16 mouse cellular contexts compared by ENCODE assay signal in the genomic region with DNA sequence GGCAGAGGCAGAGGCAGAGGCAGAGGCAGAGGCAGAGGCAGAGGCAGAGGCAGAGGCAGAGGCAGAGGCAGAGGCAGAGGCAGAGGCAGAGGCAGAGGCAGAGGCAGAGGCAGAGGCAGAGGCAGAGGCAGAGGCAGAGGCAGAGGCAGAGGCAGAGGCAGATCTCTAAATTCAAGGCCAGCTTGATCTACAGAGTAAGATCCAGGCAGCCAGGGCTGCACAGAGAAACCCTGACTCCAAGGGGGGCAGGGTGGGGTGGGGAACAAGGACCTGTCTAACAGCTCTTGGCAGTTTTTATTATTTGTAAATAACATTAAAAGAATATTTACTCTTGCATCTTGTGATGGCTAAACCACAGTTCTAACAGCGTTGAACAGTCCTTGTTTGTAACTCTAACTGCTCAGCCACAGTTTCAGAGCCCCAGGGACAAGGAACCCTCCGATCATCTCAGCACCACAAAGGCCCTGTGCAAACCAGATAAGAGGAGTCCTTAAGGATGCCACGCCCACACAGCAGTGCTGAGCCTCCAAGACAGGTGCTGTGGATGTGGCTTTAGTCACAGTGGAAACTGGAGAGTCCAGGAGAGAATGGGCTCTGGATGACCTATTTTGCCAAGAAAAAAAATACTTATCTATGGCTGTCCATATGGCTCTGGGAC. TPM values are rescaled to one million over a fixed set of nuclear protein-coding genes. Genes with fewer than 3 reads are reported as not detected.
DNase-seq lines count a peak whose midpoint lies in the region; ATAC-seq and TF ChIP-seq lines count a peak whose summit lies in the region.
"Had no signal": no experiment of that assay in that cellular context is flagged by ENCODE, and none has a peak within 500 bp of the region (broad histone marks: within the 10 kb centered on the region; RNA-seq: fewer than 3 reads in every experiment).

No protein-coding gene starts in this region.

- peak overlapping the region; percentile 77 for H3K4me2 ChIP-seq in liver, embryonic 14.5 days (ENCODE audit: low read depth)
- H3K4me2 ChIP-seq: embryonic facial prominence, embryonic 15.5 days; heart, embryonic 15.5 days; midbrain, embryonic 12.5 days; neural tube, embryonic 12.5 days had no signal

- no peaks in the 10 kb centered on the region for H3K9me3 ChIP-seq in liver, embryonic 14.5 days (ENCODE audit: control insufficient read depth, low read length)
- H3K9me3 ChIP-seq: embryonic facial prominence, embryonic 15.5 days; heart, embryonic 15.5 days; midbrain, embryonic 12.5 days; neural tube, embryonic 12.5 days had no signal

- DNase-seq in spleen, adult 12 weeks (ENCODE audit: low spot score) = peak; percentile 56
- no peak for DNase-seq in spleen, postnatal 14 days (ENCODE audit: low spot score in 2 of 2)
- peak; percentile 94 for DNase-seq in c-Kit-positive CD71-positive TER-119-positive erythroid progenitor cells, embryonic 14.5 days (ENCODE audit: low spot score)
- peak; percentile 94 to 95 (median 95) for DNase-seq in liver, embryonic 14.5 days (ENCODE audit: low read depth in 3 of 3, low spot score in 3 of 3)
- DNase-seq in ovary, adult 18-20 months (ENCODE audit: low spot score) = no peak
- no peak for DNase-seq in B cell, adult 2 months
- DNase-seq: cerebellum, postnatal 36 days; lung, adult 18-20 months; right cerebral cortex, adult 18-20 months; thymus, postnatal 36 days had no signal

- H3K27me3 ChIP-seq in liver, embryonic 14.5 days (ENCODE audit: control insufficient read depth, insufficient read depth, low read length) = no peaks in the 10 kb centered on the region
- H3K27me3 ChIP-seq: embryonic facial prominence, embryonic 15.5 days; heart, embryonic 15.5 days; midbrain, embryonic 12.5 days; neural tube, embryonic 12.5 days had no signal

- WGBS in liver, embryonic 14.5 days (ENCODE audit: insufficient replicate concordance) = 11% methylated on average over 3 of the region's 3 CpGs

- H3K9ac ChIP-seq in liver, embryonic 14.5 days (replicated peaks) = peak overlapping the region; percentile 80
- H3K9ac ChIP-seq: embryonic facial prominence, embryonic 15.5 days; heart, embryonic 15.5 days; midbrain, embryonic 12.5 days; neural tube, embryonic 12.5 days had no signal

- H3K4me3 ChIP-seq in liver, embryonic 14.5 days (ENCODE audit: insufficient read depth in 1 of 2, low read depth in 2 of 2, low read length in 2 of 2) = peak overlapping the region; percentile 47
- H3K4me3 ChIP-seq: embryonic facial prominence, embryonic 15.5 days; heart, embryonic 15.5 days; left cerebral cortex, adult 2 months; midbrain, embryonic 12.5 days; neural tube, embryonic 12.5 days had no signal

- peak overlapping the region; percentile 97 for H3K27ac ChIP-seq in liver, embryonic 14.5 days
- H3K27ac ChIP-seq: embryonic facial prominence, embryonic 15.5 days; heart, embryonic 15.5 days; left cerebral cortex, adult 2 months; midbrain, embryonic 12.5 days; neural tube, embryonic 12.5 days had no signal

- peaks cover 21 to 31% of the 10 kb centered on the region in 2 experiments for H3K4me1 ChIP-seq in liver, embryonic 14.5 days (replicated peaks; ENCODE audit: control insufficient read depth in 2 of 2, insufficient read depth in 2 of 2, low read length in 1 of 2)
- H3K4me1 ChIP-seq: embryonic facial prominence, embryonic 15.5 days; midbrain, embryonic 12.5 days; neural tube, embryonic 12.5 days had no signal

- H3K36me3 ChIP-seq in liver, embryonic 14.5 days (replicated peaks; ENCODE audit: control insufficient read depth, insufficient read depth, low read depth) = no peaks in the 10 kb centered on the region
- H3K36me3 ChIP-seq: embryonic facial prominence, embryonic 15.5 days; heart, embryonic 15.5 days; midbrain, embryonic 12.5 days; neural tube, embryonic 12.5 days had no signal

- TF ChIP-seq EP300 in liver, embryonic 14.5 days (IDR thresholded peaks at IDR 0.05; ENCODE audit: low read depth) = peak; percentile 89

- peak; percentile 98 for ATAC-seq in liver, embryonic 14.5 days (ENCODE audit: insufficient read depth)
- no peak for ATAC-seq in inflammation-experienced regulatory T-cells, adult 6 months

- no peak for TF ChIP-seq CTCF in liver, embryonic 14.5 days (IDR thresholded peaks at IDR 0.05; ENCODE audit: low read depth)

RNA-seq across cellular contexts. Expression of a gene that starts 2.2 kb away (rescaled TPM):
- 35.1 and 62.4 TPM in 2 replicates for polyA plus RNA-seq in liver, embryonic 14.5 days (2012; rRNA removed)
- 29.1 and 35.2 TPM in 2 replicates for polyA plus RNA-seq in liver, embryonic 14.5 days (2014; fragmentation: Nextera tagmentation; extraction: Ambion mirVana)
- under 1 TPM in 1 of 3 experiments, not detected in 2; 0.41 TPM for polyA plus RNA-seq in inflammation-experienced regulatory T-cells, adult 6 months (2017; shearing (Covaris generic))

RNA-seq across cellular contexts. Expression of a gene that starts 36.2 kb away (rescaled TPM):
- polyA plus RNA-seq in liver, embryonic 14.5 days (2012; rRNA removed) = 21.9 and 27.8 TPM in 2 replicates
- 25.9 and 34.1 TPM in 2 replicates for polyA plus RNA-seq in liver, embryonic 14.5 days (2014; fragmentation: Nextera tagmentation; extraction: Ambion mirVana)
- 10 to 100 TPM; 11.1 to 18.7 (median 15.7) TPM for polyA plus RNA-seq in inflammation-experienced regulatory T-cells, adult 6 months (2017; shearing (Covaris generic))

RNA-seq across cellular contexts. Expression of a gene that starts 45.0 kb away (rescaled TPM):
- polyA plus RNA-seq in liver, embryonic 14.5 days (2012; rRNA removed) = 0.09 and 0.16 TPM in 2 replicates
- 0.17 and 0.27 TPM in 2 replicates for polyA plus RNA-seq in liver, embryonic 14.5 days (2014; fragmentation: Nextera tagmentation; extraction: Ambion mirVana)
- under 1 TPM in 2 of 3 experiments, not detected in 1; 0.30 to 0.87 TPM for polyA plus RNA-seq in inflammation-experienced regulatory T-cells, adult 6 months (2017; shearing (Covaris generic))

RNA-seq across cellular contexts. Expression of a gene that starts 59.9 kb away (rescaled TPM):
- 0.28 and 3.2 TPM in 2 replicates for polyA plus RNA-seq in liver, embryonic 14.5 days (2012; rRNA removed)
- 3.6 and 3.7 TPM in 2 replicates for polyA plus RNA-seq in liver, embryonic 14.5 days (2014; fragmentation: Nextera tagmentation; extraction: Ambion mirVana)
- 1 to 10 TPM; 3.6 to 6.6 (median 4.6) TPM for polyA plus RNA-seq in inflammation-experienced regulatory T-cells, adult 6 months (2017; shearing (Covaris generic))

Comparison
In these comparisons a context has a peak if more than half of its experiments do, and no peak if none do; other contexts are left out.
1. DNase-seq: peak in spleen, adult 12 weeks (single experiment), c-Kit-positive CD71-positive TER-119-positive erythroid progenitor cells, embryonic 14.5 days (single experiment) and liver, embryonic 14.5 days (3 of 3); none in spleen, postnatal 14 days (0 of 2), ovary, adult 18-20 months (single experiment) and B cell, adult 2 months (0 of 2).
2. RNA of a gene that starts 2.2 kb away (polyA plus RNA-seq): 29.1 to 62.4 TPM in liver, embryonic 14.5 days; 0.41 TPM in inflammation-experienced regulatory T-cells, adult 6 months; every median in the first group is over 10 times any median in the second.